Mouse (Mus musculus): ENCODE results near the gene Ahnak2. TPM values are rescaled to one million over a fixed set of nuclear protein-coding genes. Genes with fewer than 3 reads are reported as not detected.

Ahnak2 gene
- polyA plus RNA-seq, 1 experiment = 24.4 TPM

GRCm38 (mm10) chr12:112737761-112738160 is 64.7 kb downstream of the Ahnak2 start:
- Histone ChIP-seq H3K27me3 (ENCODE audit: control insufficient read depth, insufficient read depth, insufficient read length) (no peaks in the 10 kb centered on the region), H3K79me2 (ENCODE audit: control insufficient read depth, insufficient read depth) (no peaks in the 10 kb centered on the region), H3K4me3 (no peak overlapping the region), H3K4me2 (ENCODE audit: low read depth) (no peak overlapping the region), H3ac (ENCODE audit: control insufficient read depth, insufficient read length) (no peak overlapping the region), H3K36me3 (ENCODE audit: control insufficient read depth, insufficient read depth) (peaks cover 4% of the 10 kb centered on the region)
- TF ChIP-seq USF1 (IDR thresholded peaks at IDR 0.05; ENCODE audit: low read depth) = no peak
- TF ChIP-seq MYOG (IDR thresholded peaks at IDR 0.05; ENCODE audit: control insufficient read depth in 1 of 3, insufficient read depth in 1 of 3, insufficient read length in 2 of 3, low read depth in 2 of 3) = no peak
- no peak for TF ChIP-seq POLR2AphosphoS2 (IDR thresholded peaks at IDR 0.05; ENCODE audit: insufficient read length, low read depth)
- no peak for TF ChIP-seq TCF12 (IDR thresholded peaks at IDR 0.05; ENCODE audit: insufficient read depth, poor library complexity, severe bottlenecking)
- no peak for TF ChIP-seq CEBPB (IDR thresholded peaks at IDR 0.05; ENCODE audit: insufficient read depth, poor library complexity, severe bottlenecking)
- no peak for TF ChIP-seq E2F4 (IDR thresholded peaks at IDR 0.05; ENCODE audit: insufficient read depth)
- no peak for TF ChIP-seq SRF (IDR thresholded peaks at IDR 0.05; ENCODE audit: control insufficient read depth, insufficient read length, low read depth)
- no peak for TF ChIP-seq MYOD1 (IDR thresholded peaks at IDR 0.05; ENCODE audit: control insufficient read depth in 1 of 3, insufficient read length in 2 of 3, low read depth in 2 of 3)
- no peak for TF ChIP-seq TCF3 (IDR thresholded peaks at IDR 0.05; ENCODE audit: insufficient read length, low read depth)
- no peak for TF ChIP-seq MAX (IDR thresholded peaks at IDR 0.05; ENCODE audit: low read depth)
- no peak for TF ChIP-seq REST (IDR thresholded peaks at IDR 0.05; ENCODE audit: insufficient read depth, insufficient read length)
- TF ChIP-seq POLR2A (IDR thresholded peaks at IDR 0.05; ENCODE audit: insufficient read length, low read depth) = no peak

GRCm38 (mm10) chr12:112737081-112737480 is 65.4 kb downstream of the Ahnak2 start:
- no peak for TF ChIP-seq POLR2AphosphoS2 (IDR thresholded peaks at IDR 0.05; ENCODE audit: insufficient read length, low read depth)
- TF ChIP-seq TCF12 (IDR thresholded peaks at IDR 0.05; ENCODE audit: insufficient read depth, poor library complexity, severe bottlenecking) = no peak
- TF ChIP-seq E2F4 (IDR thresholded peaks at IDR 0.05; ENCODE audit: insufficient read depth) = no peak
- no peak for TF ChIP-seq POLR2A (IDR thresholded peaks at IDR 0.05; ENCODE audit: insufficient read length, low read depth)
- TF ChIP-seq CEBPB (IDR thresholded peaks at IDR 0.05; ENCODE audit: insufficient read depth, poor library complexity, severe bottlenecking) = no peak
- no peak for TF ChIP-seq USF1 (IDR thresholded peaks at IDR 0.05; ENCODE audit: low read depth)
- no peak for TF ChIP-seq MYOG (IDR thresholded peaks at IDR 0.05; ENCODE audit: control insufficient read depth in 1 of 3, insufficient read depth in 1 of 3, insufficient read length in 2 of 3, low read depth in 2 of 3)
- no peak for TF ChIP-seq MAX (IDR thresholded peaks at IDR 0.05; ENCODE audit: low read depth)
- TF ChIP-seq SRF (IDR thresholded peaks at IDR 0.05; ENCODE audit: control insufficient read depth, insufficient read length, low read depth) = no peak
- TF ChIP-seq MYOD1 (IDR thresholded peaks at IDR 0.05; ENCODE audit: control insufficient read depth in 1 of 3, insufficient read length in 2 of 3, low read depth in 2 of 3) = no peak
- TF ChIP-seq REST (IDR thresholded peaks at IDR 0.05; ENCODE audit: insufficient read depth, insufficient read length) = no peak
- TF ChIP-seq TCF3 (IDR thresholded peaks at IDR 0.05; ENCODE audit: insufficient read length, low read depth) = no peak
- peaks cover 4% of the 10 kb centered on the region for H3K36me3 ChIP-seq (ENCODE audit: control insufficient read depth, insufficient read depth)
- no peaks in the 10 kb centered on the region for H3K79me2 ChIP-seq (ENCODE audit: control insufficient read depth, insufficient read depth)
- H3ac ChIP-seq (ENCODE audit: control insufficient read depth, insufficient read length) = no peak overlapping the region
- H3K4me3 ChIP-seq = no peak overlapping the region
- H3K4me2 ChIP-seq (ENCODE audit: low read depth) = no peak overlapping the region
- H3K27me3 ChIP-seq (ENCODE audit: control insufficient read depth, insufficient read depth, insufficient read length) = no peaks in the 10 kb centered on the region

- TF ChIP-seq USF1 (IDR thresholded peaks at IDR 0.05; ENCODE audit: low read depth) (no peak), POLR2A (IDR thresholded peaks at IDR 0.05; ENCODE audit: insufficient read length, low read depth) (no peak), MAX (IDR thresholded peaks at IDR 0.05; ENCODE audit: low read depth) (no peak), SRF (IDR thresholded peaks at IDR 0.05; ENCODE audit: control insufficient read depth, insufficient read length, low read depth) (no peak), TCF12 (IDR thresholded peaks at IDR 0.05; ENCODE audit: insufficient read depth, poor library complexity, severe bottlenecking) (no peak), POLR2AphosphoS2 (IDR thresholded peaks at IDR 0.05; ENCODE audit: insufficient read length, low read depth) (no peak), E2F4 (IDR thresholded peaks at IDR 0.05; ENCODE audit: insufficient read depth) (no peak), REST (IDR thresholded peaks at IDR 0.05; ENCODE audit: insufficient read depth, insufficient read length) (no peak), CEBPB (IDR thresholded peaks at IDR 0.05; ENCODE audit: insufficient read depth, poor library complexity, severe bottlenecking) (no peak), TCF3 (IDR thresholded peaks at IDR 0.05; ENCODE audit: insufficient read length, low read depth) (no peak), MYOD1 (IDR thresholded peaks at IDR 0.05; ENCODE audit: control insufficient read depth in 1 of 3, insufficient read length in 2 of 3, low read depth in 2 of 3) (no peak)
- Histone ChIP-seq H3K27me3 (ENCODE audit: control insufficient read depth, insufficient read depth, insufficient read length) (no peaks in the 10 kb centered on the region), H3K79me2 (ENCODE audit: control insufficient read depth, insufficient read depth) (no peaks in the 10 kb centered on the region), H3K4me2 (ENCODE audit: low read depth) (no peak overlapping the region), H3ac (ENCODE audit: control insufficient read depth, insufficient read length) (no peak overlapping the region), H3K4me3 (no peak overlapping the region), H3K36me3 (ENCODE audit: control insufficient read depth, insufficient read depth) (peaks cover 4% of the 10 kb centered on the region)
These were observed 65.9 kb downstream of the Ahnak2 start for GRCm38 (mm10) chr12:112736636-112736925.

GRCm38 (mm10) chr12:112735896-112736635 is 66.4 kb downstream of the Ahnak2 start:
- Histone ChIP-seq H3K79me2 (ENCODE audit: control insufficient read depth, insufficient read depth) (no peaks in the 10 kb centered on the region), H3K36me3 (ENCODE audit: control insufficient read depth, insufficient read depth) (peaks cover 4% of the 10 kb centered on the region), H3K4me2 (ENCODE audit: low read depth) (no peak overlapping the region), H3ac (ENCODE audit: control insufficient read depth, insufficient read length) (no peak overlapping the region), H3K27me3 (ENCODE audit: control insufficient read depth, insufficient read depth, insufficient read length) (no peaks in the 10 kb centered on the region), H3K4me3 (no peak overlapping the region)
- TF ChIP-seq USF1 (IDR thresholded peaks at IDR 0.05; ENCODE audit: low read depth) (no peak), TCF12 (IDR thresholded peaks at IDR 0.05; ENCODE audit: insufficient read depth, poor library complexity, severe bottlenecking) (no peak), POLR2AphosphoS2 (IDR thresholded peaks at IDR 0.05; ENCODE audit: insufficient read length, low read depth) (no peak), MYOG (IDR thresholded peaks at IDR 0.05; ENCODE audit: control insufficient read depth in 1 of 3, insufficient read depth in 1 of 3, insufficient read length in 2 of 3, low read depth in 2 of 3) (no peak), CEBPB (IDR thresholded peaks at IDR 0.05; ENCODE audit: insufficient read depth, poor library complexity, severe bottlenecking) (no peak), REST (IDR thresholded peaks at IDR 0.05; ENCODE audit: insufficient read depth, insufficient read length) (no peak), MAX (IDR thresholded peaks at IDR 0.05; ENCODE audit: low read depth) (no peak), POLR2A (IDR thresholded peaks at IDR 0.05; ENCODE audit: insufficient read length, low read depth) (no peak), E2F4 (IDR thresholded peaks at IDR 0.05; ENCODE audit: insufficient read depth) (no peak), TCF3 (IDR thresholded peaks at IDR 0.05; ENCODE audit: insufficient read length, low read depth) (no peak), SRF (IDR thresholded peaks at IDR 0.05; ENCODE audit: control insufficient read depth, insufficient read length, low read depth) (no peak)
